Mouse (Mus musculus) small intestine, adult 2 months (tissue): ENCODE results near the gene Arl15.

Experiments used
- CTCF ChIP-seq: fragments of 200-500 bp; IDR thresholded peaks from 2 replicates; pipeline ENCODE4 v1.5.1; 2012; ENCODE audit warnings: low read depth, mild to moderate bottlenecking, control low read depth, inconsistent platforms, low read length, moderate library complexity, mixed read lengths; ENCODE audit not compliant: insufficient replicate concordance, insufficient read length; ENCODE audit errors: extremely low read depth
- POLR2A ChIP-seq: fragments of 200-500 bp; IDR thresholded peaks from 2 replicates; pipeline ENCODE4 v1.6.1; 2012; ENCODE audit warnings: low read depth, mild to moderate bottlenecking, control low read depth, inconsistent platforms, low read length, moderate library complexity

- TF ChIP-seq CTCF, result no peak
- no peak for TF ChIP-seq POLR2A
Measured at GRCm38 (mm10) chr13:113854146-113854545, 59.8 kb downstream of the Arl15 start.
